Mouse (Mus musculus): ENCODE results near the gene Aif1. TPM values are rescaled to one million over a fixed set of nuclear protein-coding genes. Genes with fewer than 3 reads are reported as not detected.

Aif1 gene
- polyA plus RNA-seq, 1 experiment from 2014 or later: 34.1 TPM

DNA sequence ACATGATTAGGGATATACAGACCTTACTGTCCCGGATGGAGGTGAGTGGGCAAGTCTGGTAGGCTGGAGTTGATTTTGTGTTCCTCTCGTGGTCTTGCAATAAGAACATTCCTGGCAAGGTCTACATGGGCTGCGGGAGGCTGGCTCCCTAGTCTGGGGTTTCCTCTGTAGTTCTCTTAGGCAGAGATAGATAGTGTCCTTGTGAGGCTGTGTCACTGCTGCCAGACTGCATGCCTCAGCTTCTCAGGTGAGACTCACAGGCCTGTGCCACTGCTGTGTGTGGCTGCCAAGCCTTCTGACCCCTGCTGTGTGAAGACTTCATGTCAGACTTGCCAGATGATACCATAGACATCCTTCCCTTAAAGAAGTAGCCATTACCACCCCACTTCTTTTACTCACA, 36.6 kb downstream of the Aif1 start:
- DNase-seq: no peak

GRCm38 (mm10) chr17:35135591-35136320, 40.1 kb downstream of the Aif1 start:
- TF ChIP-seq EP300 (IDR thresholded peaks at IDR 0.05; ENCODE audit: low read depth) (no peak), CTCF (IDR thresholded peaks at IDR 0.05; ENCODE audit: low read depth) (no peak)
- no peak for DNase-seq

More for the DNA sequence above, 36.6 kb downstream of the Aif1 start:
- Histone ChIP-seq H3K4me1 (ENCODE audit: insufficient read depth) (peaks cover 9% of the 10 kb centered on the region), H3K9me3 (ENCODE audit: low read length) (no peaks in the 10 kb centered on the region), H3K4me3 (ENCODE audit: low read depth, low read length) (no peak overlapping the region), H3K27ac (ENCODE audit: low read depth) (no peak overlapping the region), H3K36me3 (replicated peaks; ENCODE audit: insufficient read depth, low read length) (peaks cover 64% of the 10 kb centered on the region), H3K9ac (replicated peaks) (no peak overlapping the region), H3K27me3 (ENCODE audit: insufficient read depth, low read length) (no peaks in the 10 kb centered on the region), H3K4me2 (ENCODE audit: low read depth, low read length) (no peak overlapping the region)
- WGBS (ENCODE audit: insufficient replicate concordance): 84% methylated on average over 3 of the region's 3 CpGs
- ATAC-seq: no peak
- no peak for TF ChIP-seq EP300 (IDR thresholded peaks at IDR 0.05; ENCODE audit: low read depth)
- no peak for TF ChIP-seq CTCF (IDR thresholded peaks at IDR 0.05; ENCODE audit: low read depth)

DNA sequence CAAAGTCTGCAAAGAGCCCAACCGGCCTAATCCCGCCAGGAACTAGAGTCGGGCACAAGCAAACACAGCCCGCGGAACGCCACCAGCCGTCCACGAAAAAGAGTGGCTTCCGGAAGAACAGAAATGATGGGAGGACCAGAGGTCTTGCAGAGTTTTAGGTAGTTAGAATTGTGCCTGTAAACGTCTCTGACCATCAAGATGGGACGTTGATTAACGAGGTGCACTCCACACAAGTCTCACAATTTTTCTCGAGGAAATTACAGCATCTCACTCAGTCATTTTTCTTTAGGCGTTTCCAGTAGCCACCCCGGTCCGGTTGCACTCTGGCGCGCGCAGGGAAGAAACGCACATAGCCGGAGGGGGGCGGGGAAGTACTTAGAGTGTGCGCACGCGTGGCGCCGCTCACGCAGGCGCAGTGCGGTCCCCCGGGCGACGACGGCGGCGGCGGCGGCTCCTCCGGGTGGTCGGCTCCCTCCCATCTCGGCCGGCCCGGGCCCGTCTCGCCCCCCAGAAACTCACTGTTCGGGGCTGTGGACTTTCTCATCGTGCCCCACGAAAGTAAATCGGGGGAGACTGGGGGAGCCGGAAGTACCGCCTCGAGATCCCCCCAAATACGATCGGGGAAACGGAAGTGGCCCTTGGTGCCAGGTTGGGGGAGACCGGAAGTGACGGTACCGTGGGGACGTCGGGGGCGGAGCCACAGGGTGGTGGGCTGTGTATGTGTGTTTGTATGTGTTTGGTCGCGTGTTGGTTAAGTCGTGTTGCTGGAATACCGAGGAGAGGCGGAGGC, 40.9 kb downstream of the Aif1 start, which contains the start of gene Bag6:
TSS of gene Bag6 (plus strand) at position 378 of the 790 bp plus-strand sequence.
- TF ChIP-seq CTCF (IDR thresholded peaks at IDR 0.05; ENCODE audit: low read depth) (no peak; the same call in 1 of the 2 replicates), EP300 (IDR thresholded peaks at IDR 0.05; ENCODE audit: low read depth) (peak; percentile 84)
- Histone ChIP-seq H3K27me3 (ENCODE audit: insufficient read depth, low read length) (no peaks in the 10 kb centered on the region), H3K4me3 (ENCODE audit: low read depth, low read length) (peak within 1 kb of the TSS; percentile 66), H3K9me3 (ENCODE audit: low read length) (no peaks in the 10 kb centered on the region), H3K4me1 (ENCODE audit: insufficient read depth) (peaks cover 10% of the 10 kb centered on the region), H3K27ac (ENCODE audit: low read depth) (peak within 1 kb of the TSS; percentile 93), H3K36me3 (replicated peaks; ENCODE audit: insufficient read depth, low read length) (peaks cover 28% of the 10 kb centered on the region), H3K9ac (replicated peaks) (peak within 1 kb of the TSS; percentile 78), H3K4me2 (ENCODE audit: low read depth, low read length) (peak within 1 kb of the TSS; percentile 82)
- peak; percentile 95 for DNase-seq
- peak; percentile 89 for ATAC-seq
- WGBS (ENCODE audit: insufficient replicate concordance): under 1% methylated on average over 66 of the region's 66 CpGs

More at GRCm38 (mm10) chr17:35135591-35136320, 40.1 kb downstream of the Aif1 start:
- H3K27me3 ChIP-seq (ENCODE audit: insufficient read depth, low read length): no peaks in the 10 kb centered on the region
- H3K36me3 ChIP-seq (replicated peaks; ENCODE audit: insufficient read depth, low read length): peaks cover 29% of the 10 kb centered on the region
- ATAC-seq: peak; percentile 62
- H3K27ac ChIP-seq (ENCODE audit: low read depth): peak overlapping the region; percentile 93
- peak overlapping the region; percentile 78 for H3K9ac ChIP-seq (replicated peaks)
- peak overlapping the region; percentile 82 for H3K4me2 ChIP-seq (ENCODE audit: low read depth, low read length)
- no peaks in the 10 kb centered on the region for H3K9me3 ChIP-seq (ENCODE audit: low read length)
- under 1% methylated on average over 42 of the region's 43 CpGs for WGBS (ENCODE audit: insufficient replicate concordance)
- peak overlapping the region; percentile 66 for H3K4me3 ChIP-seq (ENCODE audit: low read depth, low read length)
- peaks cover 9% of the 10 kb centered on the region for H3K4me1 ChIP-seq (ENCODE audit: insufficient read depth)

GRCm38 (mm10) chr17:35133517-35133916, 42.4 kb downstream of the Aif1 start:
- Histone ChIP-seq H3K4me3 (ENCODE audit: low read depth, low read length) (no peak overlapping the region), H3K9me3 (ENCODE audit: low read length) (no peaks in the 10 kb centered on the region), H3K9ac (replicated peaks) (no peak overlapping the region), H3K4me1 (ENCODE audit: insufficient read depth) (peaks cover 14% of the 10 kb centered on the region), H3K27me3 (ENCODE audit: insufficient read depth, low read length) (no peaks in the 10 kb centered on the region), H3K27ac (ENCODE audit: low read depth) (no peak overlapping the region), H3K36me3 (replicated peaks; ENCODE audit: insufficient read depth, low read length) (peaks cover 16% of the 10 kb centered on the region), H3K4me2 (ENCODE audit: low read depth, low read length) (0 out of 2 replicates have a peak overlapping the region, but pooled peaks have one; percentile 82)
- no peak for TF ChIP-seq EP300 (IDR thresholded peaks at IDR 0.05; ENCODE audit: low read depth)
- no peak for TF ChIP-seq CTCF (IDR thresholded peaks at IDR 0.05; ENCODE audit: low read depth)
- DNase-seq (no peak), ATAC-seq (no peak)
- WGBS (ENCODE audit: insufficient replicate concordance): 90% methylated on average over 7 of the region's 7 CpGs

DNA sequence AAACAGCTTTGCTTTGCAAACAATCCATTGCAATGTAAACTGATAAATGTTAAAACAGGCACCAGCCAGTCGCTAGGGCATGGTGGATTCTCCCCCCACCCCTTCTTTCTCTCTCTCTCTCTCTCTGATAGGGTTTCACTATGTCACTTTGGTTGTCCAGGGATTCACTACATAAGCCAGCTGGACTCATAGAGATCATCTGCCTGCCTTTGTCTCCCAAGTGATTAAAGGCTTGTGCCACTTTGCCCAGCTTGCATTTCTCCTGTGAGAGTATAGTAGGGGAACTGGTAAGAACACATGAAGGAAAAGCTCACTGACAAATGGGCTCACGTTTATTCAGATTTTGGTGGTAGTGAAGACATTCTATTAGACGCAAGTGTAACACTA, 43.7 kb downstream of the Aif1 start:
- no peak overlapping the region for H3K4me3 ChIP-seq (ENCODE audit: low read depth, low read length)
- H3K27me3 ChIP-seq (ENCODE audit: insufficient read depth, low read length): no peaks in the 10 kb centered on the region
- peak overlapping the region; percentile 88 for H3K27ac ChIP-seq (ENCODE audit: low read depth)
- peak overlapping the region; percentile 10 for H3K4me2 ChIP-seq (ENCODE audit: low read depth, low read length)
- no peak for ATAC-seq
- H3K9ac ChIP-seq (replicated peaks): no peak overlapping the region
- 58% methylated on average over 3 of the region's 3 CpGs for WGBS (ENCODE audit: insufficient replicate concordance)
- TF ChIP-seq EP300 (IDR thresholded peaks at IDR 0.05; ENCODE audit: low read depth) (no peak), CTCF (IDR thresholded peaks at IDR 0.05; ENCODE audit: low read depth) (no peak)
- no peak for DNase-seq
- peaks cover 19% of the 10 kb centered on the region for H3K4me1 ChIP-seq (ENCODE audit: insufficient read depth)
- H3K36me3 ChIP-seq (replicated peaks; ENCODE audit: insufficient read depth, low read length): peaks cover 15% of the 10 kb centered on the region
- H3K9me3 ChIP-seq (ENCODE audit: low read length): no peaks in the 10 kb centered on the region
